Mouse (Mus musculus) heart, postnatal 0 days (tissue): ENCODE data around the gene Olfr123. TPM values are rescaled to one million over a fixed set of nuclear protein-coding genes. Genes with fewer than 3 reads are reported as not detected.

Experiments used
- ATAC-seq: fragments of 200-750 bp; cut with Nextera tagmentation; 2 replicates; pipeline ENCODE4 v1.8.0; 2017; ENCODE audit warnings: low read depth, moderate number of reproducible peaks, moderate library complexity; ENCODE audit not compliant: insufficient read depth
- DNase-seq: peaks from one replicate; pipeline ENCODE4 v3.0.0-alpha.2; 2016; ENCODE audit warnings: low spot score
- H3K27ac ChIP-seq: fragments of 300-500 bp; sonication (generic); 2 replicates; pipeline ENCODE4 v1.5.1; 2014; ENCODE audit warnings: low read depth, mild to moderate bottlenecking
- H3K27me3 ChIP-seq: fragments of 300-500 bp; sonication (generic); 2 replicates; pipeline ENCODE4 v1.6.1; 2014; ENCODE audit warnings: low read length, mixed read lengths; ENCODE audit not compliant: control insufficient read depth, insufficient read depth
- H3K36me3 ChIP-seq: fragments of 300-500 bp; sonication (generic); replicated peaks from 2 replicates; pipeline ENCODE4 v1.6.1; 2014; ENCODE audit warnings: low read length, mixed read lengths; ENCODE audit not compliant: control insufficient read depth, insufficient read depth
- H3K4me1 ChIP-seq: fragments of 300-500 bp; sonication (generic); 2 replicates; pipeline ENCODE4 v1.6.1; 2014; ENCODE audit warnings: antibody characterized with exemption; ENCODE audit not compliant: control insufficient read depth, insufficient read depth
- H3K4me2 ChIP-seq: fragments of 300-500 bp; sonication (generic); 2 replicates; pipeline ENCODE4 v1.6.1; 2014; ENCODE audit warnings: low read depth, mild to moderate bottlenecking, low read length, moderate library complexity
- H3K4me3 ChIP-seq: fragments of 300-500 bp; sonication (generic); 2 replicates; pipeline ENCODE4 v1.5.1; 2014; ENCODE audit warnings: low read depth, low read length
- H3K9ac ChIP-seq: fragments of 300-500 bp; sonication (generic); replicated peaks from 2 replicates; pipeline ENCODE4 v1.6.1; 2014; ENCODE audit warnings: low read depth, low read length, mixed read lengths
- H3K9me3 ChIP-seq: fragments of 300-500 bp; sonication (generic); replicated peaks from 2 replicates; pipeline ENCODE4 v1.6.1; 2016; ENCODE audit warnings: low read length; ENCODE audit not compliant: control insufficient read depth
- CTCF ChIP-seq: IDR thresholded peaks from 2 replicates; pipeline ENCODE4 v1.5.1; 2016; ENCODE audit warnings: antibody characterized with exemption, control low read depth, low read depth
- EP300 ChIP-seq: IDR thresholded peaks from 2 replicates; pipeline ENCODE4 v1.6.1; 2016; ENCODE audit warnings: antibody characterized with exemption, low read depth
- WGBS: fragments of 180-500 bp; shearing (Covaris S2); extraction: QIAGEN DNeasy Blood & Tissue Kit; methylation state at CpG from one replicate; pipeline ENCODE4 v1.1.7; 2014; 5-methylcytosine and 5-hydroxymethylcytosine counted together
- polyA plus RNA-seq: library from polyadenylated mRNA; unstranded; fragments of >200 nt; fragmentation: Nextera tagmentation; extraction: Ambion mirVana; gene quantifications from 2 replicates; pipeline ENCODE4 v1.2.1, GENCODE M21; 2015
- total RNA-seq: library from RNA; depleted of rRNA; stranded (reverse); fragments of >200 nt; gene quantifications from 2 replicates; pipeline ENCODE4 v1.2.3, GENCODE M21; 2014; ENCODE audit warnings: low replicate concordance; rRNA removed

Olfr123 gene
- total RNA-seq (not detected in 2 replicates), polyA plus RNA-seq (not detected in 2 replicates)

DNA sequence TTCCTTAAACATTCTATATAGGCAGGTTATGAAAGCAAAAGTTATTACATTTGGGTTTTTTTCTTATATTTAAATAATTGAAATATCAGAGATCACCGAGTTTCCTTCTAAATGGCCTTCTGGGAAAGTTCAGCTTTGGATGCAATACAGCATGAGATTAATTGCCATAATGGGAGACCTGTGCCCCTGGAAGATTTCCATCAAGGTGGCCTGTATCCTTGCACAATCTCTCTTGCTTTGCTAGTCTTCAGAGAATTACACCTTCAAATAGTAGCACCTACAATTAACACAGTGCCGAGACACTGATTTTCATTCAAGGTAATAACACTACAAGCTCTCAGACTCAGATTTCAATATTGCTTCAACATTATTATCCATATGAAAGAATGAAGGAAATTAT, at the start of gene Olfr123:
Gene Olfr123 (plus strand): TSS at position 301 of the 400 bp plus-strand sequence.
- DNase-seq: no peak
- no peak for TF ChIP-seq CTCF
- no peak for TF ChIP-seq EP300
- 65% methylated on average over 2 of the region's 2 CpGs for WGBS
- Histone ChIP-seq H3K9ac (no peak within 1 kb of the TSS), H3K36me3 (no peaks in the 10 kb centered on the region), H3K4me3 (no peak within 1 kb of the TSS), H3K9me3 (no peaks in the 10 kb centered on the region), H3K4me1 (no peaks in the 10 kb centered on the region), H3K27ac (no peak within 1 kb of the TSS), H3K4me2 (no peak within 1 kb of the TSS), H3K27me3 (no peaks in the 10 kb centered on the region)
- ATAC-seq: no peak

DNA sequence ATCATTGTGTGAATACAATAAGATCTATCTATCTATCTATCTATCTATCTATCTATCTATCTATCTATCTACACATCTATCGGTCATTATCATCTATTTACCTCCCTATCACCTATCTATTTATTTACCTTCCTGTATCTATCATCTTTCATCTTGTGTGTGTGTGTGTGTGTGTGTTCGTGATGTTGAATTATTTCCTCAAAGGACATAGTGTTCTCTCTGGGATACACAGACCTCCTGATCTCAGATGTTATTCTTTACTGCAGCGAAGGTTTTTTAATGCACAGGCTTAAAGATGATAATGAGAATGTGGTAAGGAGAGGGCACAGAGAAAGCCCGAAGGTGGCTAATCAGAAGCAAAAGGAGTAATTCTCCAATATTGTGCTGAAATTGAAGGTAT, 25.0 kb upstream of the Olfr123 start, which contains the start of gene Olfr122:
Gene Olfr122 (plus strand): TSS at position 301 of the 400 bp plus-strand sequence.
- Histone ChIP-seq H3K9me3 (no peaks in the 10 kb centered on the region), H3K4me1 (no peaks in the 10 kb centered on the region), H3K27me3 (no peaks in the 10 kb centered on the region), H3K27ac (no peak within 1 kb of the TSS), H3K9ac (no peak within 1 kb of the TSS), H3K4me2 (no peak within 1 kb of the TSS), H3K36me3 (no peaks in the 10 kb centered on the region), H3K4me3 (no peak within 1 kb of the TSS)
- TF ChIP-seq CTCF (no peak), EP300 (no peak)
- no peak for ATAC-seq
- DNase-seq: no peak
- 70% methylated on average over 4 of the region's 4 CpGs for WGBS

DNA sequence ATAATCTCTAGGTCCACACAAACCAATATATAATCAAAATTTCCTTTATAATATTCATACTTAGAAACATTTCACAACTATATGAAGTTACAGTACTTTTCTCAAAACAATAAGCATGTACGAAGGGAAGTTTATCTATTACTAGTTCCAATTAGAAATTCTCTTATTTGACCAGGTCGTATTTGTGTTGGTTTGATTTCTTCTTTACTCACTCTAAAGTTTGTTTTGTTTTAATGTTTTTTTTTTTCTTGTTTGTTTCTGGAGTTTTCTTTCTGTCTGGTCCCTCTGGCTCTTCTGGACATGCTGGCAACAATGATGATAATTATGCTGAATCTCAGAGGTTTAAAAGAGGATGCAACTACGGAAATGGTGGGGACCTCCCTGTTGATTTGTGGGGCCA, 6.3 kb downstream of the Olfr123 start, which contains the start of gene Olfr124:
Gene Olfr124 (plus strand): TSS at position 301 of the 400 bp plus-strand sequence.
- H3K9ac ChIP-seq: no peak within 1 kb of the TSS
- TF ChIP-seq EP300: no peak
- no peak for TF ChIP-seq CTCF
- H3K4me2 ChIP-seq: no peak within 1 kb of the TSS
- H3K9me3 ChIP-seq: no peaks in the 10 kb centered on the region; the same call in 1 of the 2 replicates
- H3K27me3 ChIP-seq: no peaks in the 10 kb centered on the region
- H3K36me3 ChIP-seq: no peaks in the 10 kb centered on the region
- no peak within 1 kb of the TSS for H3K27ac ChIP-seq
- WGBS: 67% methylated on average over 3 of the region's 3 CpGs
- ATAC-seq (no peak), DNase-seq (no peak)
- no peak within 1 kb of the TSS for H3K4me3 ChIP-seq
- H3K4me1 ChIP-seq: no peaks in the 10 kb centered on the region

DNA sequence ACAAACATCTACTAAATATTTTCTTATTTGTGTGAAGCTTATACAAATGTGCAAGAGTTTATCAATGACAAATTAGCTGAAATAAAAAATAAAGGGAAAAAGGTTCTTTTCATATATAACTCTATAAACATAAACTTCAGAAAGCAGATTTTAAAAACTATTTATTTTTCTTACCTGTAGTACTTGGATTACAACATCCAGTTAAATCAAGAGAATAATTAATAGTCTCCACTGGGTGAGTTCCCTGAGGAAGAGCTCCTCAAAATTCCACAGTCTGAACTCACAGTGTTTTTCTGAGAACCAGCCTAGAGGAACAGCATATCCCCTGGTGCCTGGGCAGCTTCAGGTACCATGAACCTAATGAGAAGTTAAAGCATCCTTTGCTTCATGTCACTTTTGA, 39.3 kb downstream of the Olfr123 start, which contains the start of gene Olfr125:
Gene Olfr125 (plus strand): TSS at position 301 of the 400 bp plus-strand sequence.
- DNase-seq (no peak), ATAC-seq (no peak)
- H3K36me3 ChIP-seq: no peaks in the 10 kb centered on the region
- TF ChIP-seq EP300 (no peak), CTCF (no peak)
- no peak within 1 kb of the TSS for H3K4me3 ChIP-seq
- no peak within 1 kb of the TSS for H3K27ac ChIP-seq
- no peaks in the 10 kb centered on the region for H3K27me3 ChIP-seq
- no peak within 1 kb of the TSS for H3K4me2 ChIP-seq
- no peaks in the 10 kb centered on the region for H3K9me3 ChIP-seq
- H3K4me1 ChIP-seq: no peaks in the 10 kb centered on the region
- H3K9ac ChIP-seq: no peak within 1 kb of the TSS

DNA sequence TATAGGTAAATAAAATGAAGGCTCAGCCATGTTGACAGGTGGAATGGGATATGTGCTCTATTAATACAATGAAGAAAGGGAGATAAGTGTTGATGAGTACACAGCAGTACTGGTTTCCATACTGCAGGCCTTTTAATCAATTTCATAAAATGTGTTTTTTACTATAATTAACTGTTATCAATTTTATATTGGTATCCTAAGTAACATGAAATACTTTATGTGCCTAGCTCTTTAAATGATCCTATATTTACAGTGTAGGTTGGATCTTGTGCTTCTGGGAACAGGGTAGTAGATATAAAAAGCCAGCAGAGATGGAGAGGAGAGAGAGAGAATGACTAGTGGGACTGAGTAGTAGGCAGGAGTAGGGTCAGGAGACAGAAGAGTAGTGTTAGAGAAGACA, 53.9 kb downstream of the Olfr123 start, which contains the start of gene Olfr126:
Gene Olfr126 (plus strand): TSS at position 301 of the 400 bp plus-strand sequence.
- Histone ChIP-seq H3K27ac (no peak within 1 kb of the TSS), H3K4me2 (no peak within 1 kb of the TSS), H3K9ac (no peak within 1 kb of the TSS), H3K9me3 (no peaks in the 10 kb centered on the region), H3K36me3 (no peaks in the 10 kb centered on the region), H3K4me1 (no peaks in the 10 kb centered on the region), H3K27me3 (no peaks in the 10 kb centered on the region), H3K4me3 (no peak within 1 kb of the TSS)
- TF ChIP-seq CTCF (no peak), EP300 (no peak)
- DNase-seq: no peak
- no peak for ATAC-seq

Other genes starting within 250 kb of the Olfr123 start
- not detected in 2 replicates for gene Olfr112, start 224.1 kb upstream of the Olfr123 start, total RNA-seq
- not detected in 2 replicates for gene Olfr112, start 224.1 kb upstream of the Olfr123 start, polyA plus RNA-seq
- not detected in 2 replicates for gene Olfr113, start 215.9 kb upstream of the Olfr123 start, total RNA-seq
- not detected in 2 replicates for gene Olfr113, start 215.9 kb upstream of the Olfr123 start, polyA plus RNA-seq
- not detected in 2 replicates for gene Olfr114, start 200.8 kb upstream of the Olfr123 start, total RNA-seq
- gene Olfr114, start 200.8 kb upstream of the Olfr123 start, polyA plus RNA-seq: not detected in 2 replicates
- gene Olfr115, start 166.4 kb upstream of the Olfr123 start, total RNA-seq: not detected in 2 replicates
- gene Olfr115, start 166.4 kb upstream of the Olfr123 start, polyA plus RNA-seq: not detected in 2 replicates
- gene Olfr116, start 166.3 kb upstream of the Olfr123 start, total RNA-seq: not detected in 2 replicates
- not detected in 2 replicates for gene Olfr116, start 166.3 kb upstream of the Olfr123 start, polyA plus RNA-seq
- gene Olfr117, start 129.7 kb upstream of the Olfr123 start, total RNA-seq: not detected in 2 replicates
- gene Olfr117, start 129.7 kb upstream of the Olfr123 start, polyA plus RNA-seq: not detected in 2 replicates
- not detected in 2 replicates for gene Olfr118, start 126.5 kb upstream of the Olfr123 start, total RNA-seq
- not detected in 2 replicates for gene Olfr118, start 126.5 kb upstream of the Olfr123 start, polyA plus RNA-seq
- gene Olfr119, start 97.0 kb upstream of the Olfr123 start, total RNA-seq: not detected in 2 replicates
- not detected in 2 replicates for gene Olfr119, start 97.0 kb upstream of the Olfr123 start, polyA plus RNA-seq
- gene Olfr120, start 71.7 kb upstream of the Olfr123 start, total RNA-seq: not detected in 2 replicates
- not detected in 2 replicates for gene Olfr120, start 71.7 kb upstream of the Olfr123 start, polyA plus RNA-seq
- gene Olfr121, start 44.7 kb upstream of the Olfr123 start, total RNA-seq: not detected in 2 replicates
- not detected in 2 replicates for gene Olfr121, start 44.7 kb upstream of the Olfr123 start, polyA plus RNA-seq
- not detected in 2 replicates for gene Olfr122, start 24.9 kb upstream of the Olfr123 start, total RNA-seq
- gene Olfr122, start 24.9 kb upstream of the Olfr123 start, polyA plus RNA-seq: not detected in 2 replicates
- not detected in 2 replicates for gene Olfr124, start 6.4 kb downstream of the Olfr123 start, total RNA-seq
- not detected in 2 replicates for gene Olfr124, start 6.4 kb downstream of the Olfr123 start, polyA plus RNA-seq
- gene Olfr125, start 39.4 kb downstream of the Olfr123 start, total RNA-seq: not detected in 2 replicates
- not detected in 2 replicates for gene Olfr125, start 39.4 kb downstream of the Olfr123 start, polyA plus RNA-seq
- gene Olfr126, start 54.0 kb downstream of the Olfr123 start, total RNA-seq: not detected in 2 replicates
- gene Olfr126, start 54.0 kb downstream of the Olfr123 start, polyA plus RNA-seq: not detected in 2 replicates
- gene Olfr127, start 106.9 kb downstream of the Olfr123 start, total RNA-seq: not detected in 2 replicates
- gene Olfr127, start 106.9 kb downstream of the Olfr123 start, polyA plus RNA-seq: not detected in 2 replicates
- not detected in 2 replicates for gene Olfr128, start 127.0 kb downstream of the Olfr123 start, total RNA-seq
- gene Olfr128, start 127.0 kb downstream of the Olfr123 start, polyA plus RNA-seq: not detected in 2 replicates
- not detected in 2 replicates for gene Olfr761, start 159.6 kb downstream of the Olfr123 start, total RNA-seq
- not detected in 2 replicates for gene Olfr761, start 159.6 kb downstream of the Olfr123 start, polyA plus RNA-seq